Mouse (Mus musculus): ENCODE results near the gene Gm1123.

Gm1123 gene

DNA sequence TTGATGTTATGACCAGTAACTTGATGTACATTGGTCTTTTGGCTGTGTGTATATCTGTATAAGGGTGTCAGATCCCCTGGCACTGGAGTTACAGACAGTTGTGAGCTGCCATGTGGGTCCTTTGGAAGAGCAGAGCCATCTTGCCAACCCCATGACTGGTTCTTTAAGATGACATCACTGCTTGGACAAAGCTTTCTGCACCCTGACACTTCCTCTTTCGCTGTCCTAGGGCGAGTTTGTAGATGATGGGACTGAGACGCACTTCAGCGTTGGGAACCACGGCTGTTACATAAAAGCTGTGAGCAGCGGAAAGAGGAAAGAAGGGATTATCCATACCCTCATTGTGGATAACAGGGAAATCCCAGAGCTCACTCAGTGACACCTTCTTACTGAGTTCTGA, 34.2 kb downstream of the Gm1123 start:
- no peak for DNase-seq (ENCODE audit: low spot score in 2 of 2)

DNA sequence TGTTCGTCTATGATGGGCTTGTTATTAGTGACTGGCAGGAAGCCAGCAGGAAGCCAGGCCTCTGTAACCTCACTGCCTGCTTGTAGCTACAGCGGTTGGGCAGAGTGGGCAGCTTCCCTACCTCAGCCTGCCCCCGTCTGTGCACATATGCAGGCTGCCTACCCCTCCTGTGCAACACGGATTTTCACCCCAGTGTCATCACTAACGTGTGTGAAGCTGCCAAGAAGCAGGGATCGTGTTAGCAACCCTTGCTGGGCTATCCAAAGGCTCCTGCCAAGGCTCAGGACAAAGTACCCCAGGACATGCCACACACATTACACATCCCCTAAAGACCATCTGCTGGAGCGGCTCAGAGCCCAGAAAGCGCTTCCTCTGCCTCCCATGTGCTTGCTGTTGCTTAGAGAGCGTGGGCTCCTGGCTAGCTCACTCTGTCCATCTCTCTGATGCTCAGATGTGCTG, 35.6 kb downstream of the Gm1123 start:
- DNase-seq (ENCODE audit: low spot score in 2 of 2), result no peak

DNA sequence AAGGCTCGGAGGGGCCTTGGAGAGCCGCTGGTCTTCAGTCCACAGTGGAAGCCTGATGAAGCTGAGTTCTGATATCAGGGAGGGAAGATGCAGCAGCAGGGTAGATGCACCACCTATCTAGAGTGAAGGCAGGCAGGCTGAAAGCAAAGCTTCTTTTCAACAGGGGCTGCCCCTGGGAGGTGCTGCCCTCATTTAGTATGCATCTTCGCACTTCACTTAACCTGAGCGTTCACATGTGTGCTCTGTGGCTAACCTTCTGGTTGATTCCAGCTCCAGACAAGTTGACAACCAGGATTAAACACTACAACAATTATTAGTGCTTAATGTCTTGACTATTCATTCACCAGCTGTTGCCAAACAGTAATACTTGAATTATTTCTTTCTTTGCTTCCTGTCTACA, 41.4 kb downstream of the Gm1123 start:
- DNase-seq (ENCODE audit: low spot score in 2 of 2), result peak; percentile 27 to 38

DNA sequence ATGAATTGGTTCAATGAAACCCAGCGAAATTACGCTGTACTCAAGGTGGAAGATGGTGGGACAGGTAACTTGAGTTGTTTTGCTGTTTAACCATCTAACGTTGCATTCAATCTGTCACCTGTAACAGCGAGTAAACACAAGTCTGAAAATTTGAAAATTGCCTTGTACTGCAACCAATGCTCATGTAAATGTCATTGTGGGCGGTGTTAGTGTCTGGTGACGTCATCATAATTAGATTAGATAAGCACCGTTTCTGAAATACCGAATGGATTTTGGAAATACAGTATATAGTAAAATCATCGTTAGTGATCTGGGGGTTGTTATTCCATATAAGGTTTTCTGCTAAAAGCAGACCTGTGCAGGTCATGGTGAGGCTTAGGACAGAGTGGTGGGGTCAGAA, 48.4 kb downstream of the Gm1123 start:
- no peak for DNase-seq (ENCODE audit: low spot score in 2 of 2)

DNA sequence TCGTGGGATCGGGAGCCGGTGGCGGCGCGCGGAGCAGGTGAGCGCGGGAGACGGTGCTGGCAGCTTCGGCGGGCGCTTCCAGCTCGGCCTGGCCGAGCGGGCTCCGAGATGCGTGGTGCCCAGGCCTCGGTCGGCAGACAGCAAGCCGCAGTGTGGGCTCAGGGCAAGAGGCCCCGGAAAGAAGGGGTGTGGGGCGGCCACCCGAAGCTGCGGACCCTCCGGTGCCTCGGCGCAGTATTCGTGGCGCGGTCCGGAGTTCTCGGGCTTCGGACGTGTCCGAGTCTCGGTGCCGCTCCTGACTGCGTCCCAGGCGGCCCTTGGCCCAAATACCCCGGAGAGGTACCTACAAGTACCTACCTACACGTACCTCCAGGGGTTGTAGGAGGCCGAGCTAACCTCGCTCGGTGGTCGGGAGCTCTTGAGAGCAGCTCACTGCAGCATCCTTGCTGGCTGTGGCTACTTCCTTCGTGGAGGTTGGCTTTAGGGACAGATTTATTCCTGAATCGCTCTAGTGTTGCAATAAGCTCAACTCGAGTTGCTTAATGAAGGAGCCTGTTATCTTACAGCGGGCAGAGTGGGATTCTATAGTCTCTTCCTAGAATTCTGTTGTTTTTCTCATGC, 48.9 kb downstream of the Gm1123 start:
- no peak for DNase-seq (ENCODE audit: low spot score in 2 of 2)

DNA sequence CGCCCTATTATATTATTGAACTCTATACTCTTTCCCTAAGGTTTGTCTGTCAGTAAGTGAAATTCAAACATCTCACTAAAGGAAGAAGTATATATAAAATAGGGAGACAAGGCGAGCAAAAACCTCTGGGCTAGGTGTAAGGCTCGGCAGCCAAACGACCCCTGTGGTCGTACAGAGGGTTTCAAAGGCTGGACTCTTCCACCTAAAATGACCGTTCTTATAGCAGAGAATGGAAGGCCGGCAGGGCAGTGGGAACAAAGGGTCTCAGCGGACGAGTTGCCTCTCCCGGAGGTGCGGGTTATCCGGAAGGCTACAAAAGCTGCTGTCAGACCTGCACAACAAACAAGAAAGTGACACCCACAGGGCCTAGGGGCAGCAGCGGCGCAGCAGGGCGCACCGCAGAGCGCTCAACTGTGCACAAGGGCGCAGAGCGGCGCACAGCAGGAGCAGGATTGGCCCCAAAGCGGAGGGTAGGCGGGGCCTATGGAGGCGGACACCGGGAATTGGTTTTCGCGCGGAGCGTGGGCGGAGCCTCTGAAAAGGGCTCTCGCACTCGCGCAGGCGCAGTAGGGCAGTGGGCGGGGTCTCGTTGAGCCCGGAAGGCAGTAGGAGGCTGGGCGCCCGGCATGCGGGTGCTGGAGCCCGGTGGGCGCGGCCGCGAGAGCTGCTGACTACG, 49.6 kb downstream of the Gm1123 start, which contains the start of gene Faim:
Gene Faim, plus strand, starts transcription at position 574 of the 676 bp plus-strand sequence.
- DNase-seq (ENCODE audit: low spot score in 2 of 2), result peak; percentile 99 to 100

DNA sequence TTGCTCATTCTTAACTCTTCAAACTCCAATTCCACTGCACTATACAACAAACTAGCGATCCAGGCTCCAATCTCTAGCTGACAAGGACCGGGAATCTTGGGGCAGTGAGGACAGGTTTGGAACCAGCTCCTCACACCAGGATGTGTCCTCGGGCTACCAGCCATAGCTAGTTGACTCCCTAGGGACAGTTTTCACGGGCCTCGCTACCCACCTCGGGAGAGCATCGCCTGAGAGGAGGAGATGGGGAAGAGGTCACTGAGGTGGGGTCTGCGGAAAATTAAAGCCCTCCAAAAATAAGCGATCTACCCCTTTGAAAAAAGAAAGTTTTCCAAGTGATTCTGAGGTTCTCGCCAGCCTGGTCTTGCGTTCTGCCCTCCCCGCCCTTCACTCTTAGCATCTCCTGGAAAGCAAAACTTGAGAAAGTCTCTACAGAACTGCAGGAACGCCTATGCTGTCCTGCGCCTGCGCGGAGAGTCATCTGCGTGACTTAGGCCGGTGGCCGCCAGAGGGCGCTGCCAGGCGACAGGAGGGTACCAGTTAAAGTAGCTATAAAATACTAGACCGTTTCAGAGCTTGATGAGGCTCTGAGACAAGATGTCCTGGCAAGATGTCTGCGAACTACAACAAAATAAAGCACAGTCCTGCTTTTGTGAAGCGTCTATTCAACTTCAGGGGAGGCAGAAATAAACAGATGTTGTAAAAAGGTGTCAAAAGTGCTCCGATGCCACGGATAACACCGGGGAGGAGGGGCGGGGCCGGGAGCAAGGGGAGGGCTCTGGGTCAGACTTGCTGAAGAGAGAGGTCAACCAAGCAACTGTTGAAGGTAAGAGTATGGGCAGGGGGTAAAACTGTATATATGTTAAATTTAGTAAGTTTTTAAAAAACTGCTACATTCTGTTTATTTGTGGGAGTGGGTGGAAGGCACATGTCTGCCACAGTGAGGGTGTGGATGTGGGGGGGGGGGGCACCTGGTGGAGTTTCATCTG, 55.8 kb downstream of the Gm1123 start:
- DNase-seq (ENCODE audit: low spot score in 2 of 2), result peak; percentile 85 to 88

DNA sequence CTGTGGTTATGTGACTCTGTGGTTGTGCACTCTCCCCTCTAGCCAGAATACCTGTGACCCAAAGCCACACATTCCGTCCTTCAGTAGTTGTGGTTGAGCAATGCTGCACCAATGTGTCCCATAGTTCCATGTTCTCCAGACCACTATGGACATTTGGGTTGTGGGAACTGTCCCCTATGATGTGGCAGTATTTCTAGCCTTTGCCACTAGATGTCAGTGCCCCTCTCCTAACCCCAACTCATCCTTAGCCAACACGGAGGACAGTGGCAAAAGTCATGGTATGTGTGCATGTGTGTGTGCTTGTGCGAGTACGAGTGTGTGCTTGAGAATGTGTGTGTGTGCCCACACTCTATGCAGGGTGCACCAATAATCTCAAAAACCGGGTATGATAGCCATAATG, 59.0 kb downstream of the Gm1123 start:
- DNase-seq (ENCODE audit: low spot score in 2 of 2), result no peak

DNA sequence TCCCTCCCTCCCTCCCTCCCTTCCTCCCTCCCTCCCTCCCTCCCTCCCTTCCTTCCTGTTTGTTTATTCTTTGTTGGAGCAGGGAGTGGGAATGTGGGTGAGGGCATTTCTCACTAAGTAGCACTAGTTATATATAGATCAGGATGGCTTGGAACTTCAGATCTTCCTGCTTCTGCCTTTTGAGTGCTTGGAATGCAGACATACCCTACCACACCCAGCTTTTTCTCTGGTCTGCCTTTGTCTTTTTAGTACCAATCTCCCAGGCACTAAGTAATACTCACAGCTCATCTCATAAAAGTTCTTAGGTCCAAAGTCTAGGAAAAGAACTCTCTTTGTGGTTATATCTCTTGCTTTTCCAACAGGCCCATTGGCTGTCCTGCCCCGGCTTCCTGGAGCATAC, 59.4 kb downstream of the Gm1123 start:
- DNase-seq (ENCODE audit: low spot score in 2 of 2), result no peak

DNA sequence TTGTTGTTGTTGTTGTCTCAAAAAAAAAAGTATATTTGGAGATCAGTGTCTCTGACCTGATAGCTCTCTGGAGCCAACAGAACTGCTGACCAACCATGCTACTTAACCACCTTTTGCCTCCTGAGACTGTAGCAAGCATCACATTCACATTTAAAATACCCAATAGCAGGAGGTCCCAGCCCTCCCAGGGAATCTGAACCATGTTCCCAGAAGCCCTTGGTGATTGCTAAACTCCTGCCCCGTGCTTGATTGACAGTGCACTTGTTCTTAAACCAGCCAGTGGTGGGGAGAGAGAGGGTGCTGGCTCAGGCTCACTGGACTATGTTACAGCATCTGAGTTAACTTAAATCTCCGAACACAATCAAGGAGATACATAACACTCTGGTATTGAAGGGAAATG, 60.6 kb downstream of the Gm1123 start:
- no peak for DNase-seq (ENCODE audit: low spot score in 2 of 2)

DNA sequence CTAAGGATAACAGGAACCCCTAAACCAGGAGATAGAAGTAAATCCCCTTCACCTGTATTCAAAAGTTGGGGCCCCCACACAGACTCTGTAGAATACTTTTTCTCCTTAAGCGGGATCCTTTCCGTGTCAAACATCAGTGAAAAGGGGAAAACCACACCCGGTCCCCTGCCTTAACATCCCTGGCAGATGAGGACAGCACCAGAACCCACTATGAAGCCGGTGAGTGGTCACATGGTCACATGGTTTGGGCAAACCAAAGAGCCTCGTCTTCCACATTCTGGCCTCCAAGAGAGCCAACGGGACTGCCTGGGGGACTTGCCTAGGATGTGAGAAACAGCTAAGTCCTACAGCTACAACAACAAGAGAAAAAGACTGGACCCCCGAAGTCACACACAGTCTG, 62.0 kb downstream of the Gm1123 start:
- DNase-seq (ENCODE audit: low spot score in 2 of 2), result no peak

DNA sequence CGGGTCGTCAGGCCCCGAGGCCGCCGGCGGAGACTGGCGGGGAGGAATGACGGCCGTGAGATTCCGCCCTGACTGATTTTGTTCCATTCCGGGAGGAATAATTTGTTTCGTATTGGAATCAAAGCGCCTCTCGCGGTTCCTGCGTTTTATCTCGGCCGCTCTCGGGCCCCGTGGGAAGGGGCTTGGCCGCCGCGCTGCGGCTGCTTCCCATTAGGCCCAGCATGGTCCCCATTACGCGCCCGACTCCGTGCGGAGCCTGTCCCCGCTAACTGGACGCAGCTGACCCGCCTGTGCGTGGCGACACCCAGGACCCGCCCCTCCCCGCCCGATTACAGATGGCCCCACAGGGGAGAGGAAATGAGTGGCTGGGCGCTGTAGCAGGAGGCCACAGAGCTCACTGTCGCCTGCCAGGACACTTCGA, 62.4 kb downstream of the Gm1123 start:
- DNase-seq (ENCODE audit: low spot score in 2 of 2), result no peak

DNA sequence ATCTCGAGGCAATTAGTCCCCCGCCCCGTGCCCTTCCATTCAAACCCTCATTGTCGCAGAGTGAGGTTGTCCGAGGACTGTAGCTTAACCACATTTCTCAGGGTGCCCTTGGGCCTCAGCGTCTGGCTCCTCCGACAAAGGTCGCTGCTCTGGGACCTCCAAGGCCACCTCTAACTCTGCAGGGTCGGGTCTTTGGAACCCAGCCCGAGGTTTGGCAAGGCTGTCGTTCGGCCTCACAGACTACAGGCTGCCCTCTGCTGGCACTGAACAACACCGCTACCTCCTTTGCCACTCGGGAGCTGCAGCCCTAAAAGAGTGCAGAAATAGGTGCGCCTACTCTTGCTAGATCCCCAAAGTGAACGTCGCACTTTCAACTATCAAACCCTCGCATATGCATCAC, 70.4 kb downstream of the Gm1123 start:
- DNase-seq (ENCODE audit: low spot score in 2 of 2), result no peak

DNA sequence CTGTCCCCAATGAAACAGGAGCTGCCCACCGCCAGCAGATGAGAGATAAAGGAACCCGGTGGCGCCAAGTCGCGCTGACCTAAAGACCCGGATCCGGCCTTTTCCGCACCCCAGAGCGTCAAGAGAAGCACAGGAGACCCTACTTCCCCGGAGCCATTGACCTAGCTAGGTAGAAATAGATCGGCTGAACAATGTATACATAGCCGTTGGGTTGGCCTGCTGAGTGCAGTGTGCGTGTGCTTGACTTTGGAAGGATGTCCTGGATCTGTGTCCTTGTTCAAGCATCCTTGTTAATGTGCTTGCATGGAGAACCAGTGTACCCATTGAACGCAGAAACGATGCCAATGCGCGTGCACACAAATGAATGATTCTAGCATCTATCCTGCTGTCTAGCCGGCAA, 71.9 kb downstream of the Gm1123 start:
- no peak for DNase-seq (ENCODE audit: low spot score in 2 of 2)

DNA sequence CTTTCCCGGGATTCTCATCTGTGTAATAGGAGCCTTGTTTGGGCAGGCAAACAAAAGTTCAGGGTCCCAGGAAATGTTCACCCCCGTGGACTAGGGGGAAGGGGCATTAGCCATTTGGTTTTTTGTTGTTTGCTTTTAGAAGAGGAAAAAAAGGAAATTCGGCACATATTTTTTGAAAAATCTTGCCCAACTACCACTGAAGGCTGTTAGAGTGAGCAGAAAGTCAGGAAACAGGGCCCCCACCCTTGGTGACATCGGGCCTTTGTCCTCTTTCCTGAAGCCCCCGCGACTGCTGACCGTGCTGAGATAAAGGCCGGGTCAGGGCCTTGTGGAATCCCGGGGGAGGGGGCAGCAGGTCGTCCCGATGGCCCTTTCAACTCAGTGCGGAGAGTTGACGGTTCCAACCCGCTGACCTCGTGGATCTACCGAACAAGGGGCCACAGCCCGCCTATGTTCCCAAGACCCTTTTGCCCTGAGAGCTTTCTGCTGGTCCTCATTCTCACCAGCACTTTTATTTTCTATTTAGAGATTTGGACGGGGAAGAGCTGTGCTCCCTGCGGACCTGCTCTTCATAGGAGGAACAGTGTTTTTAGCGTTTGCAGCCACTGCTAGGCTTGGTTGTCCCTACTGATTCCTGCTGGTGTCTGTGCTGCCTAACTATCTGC, 72.9 kb downstream of the Gm1123 start:
- DNase-seq (ENCODE audit: low spot score in 2 of 2), result no peak

DNA sequence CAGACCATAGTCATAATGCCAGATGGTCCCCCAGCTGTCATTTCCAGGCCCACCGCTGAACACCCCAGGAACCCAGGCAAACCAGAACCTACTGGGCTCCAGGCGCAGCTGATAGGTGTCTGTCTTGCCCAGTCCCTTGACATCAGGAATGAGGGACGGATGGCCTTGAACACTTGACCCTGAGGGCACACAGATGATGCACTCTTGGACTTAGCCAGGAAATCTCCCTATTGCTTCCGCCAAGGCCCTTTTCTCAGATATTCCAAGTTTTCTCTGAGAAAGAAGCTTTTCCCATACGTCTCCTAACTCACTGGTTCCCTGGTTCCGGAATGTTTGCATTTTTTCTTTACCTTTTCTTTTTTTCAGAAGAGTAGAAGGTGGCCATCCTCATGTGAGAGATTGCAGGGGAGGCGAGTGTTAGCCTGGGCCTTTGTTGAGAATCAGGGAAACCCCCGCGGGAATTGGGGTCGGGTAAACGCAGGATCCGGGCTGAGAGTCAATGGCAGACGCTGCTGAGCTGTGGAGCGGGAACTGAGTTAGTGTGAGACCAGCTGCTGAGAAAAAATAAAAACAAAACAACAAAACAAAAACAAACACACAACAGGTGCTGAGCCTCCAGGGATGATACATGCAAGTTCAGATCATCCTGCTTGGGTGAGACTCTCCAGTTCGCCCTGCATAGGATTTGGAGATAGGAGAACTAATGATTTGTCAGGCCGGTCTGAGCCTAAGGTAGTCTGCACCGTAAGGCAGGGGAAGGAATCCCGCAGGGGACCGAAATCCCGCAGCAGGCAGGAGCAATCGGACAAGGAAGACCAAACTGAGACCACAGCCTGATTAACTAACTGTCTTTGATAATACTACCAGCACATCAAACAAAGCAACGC, 73.7 kb downstream of the Gm1123 start:
- DNase-seq (ENCODE audit: low spot score in 2 of 2), result no peak

DNA sequence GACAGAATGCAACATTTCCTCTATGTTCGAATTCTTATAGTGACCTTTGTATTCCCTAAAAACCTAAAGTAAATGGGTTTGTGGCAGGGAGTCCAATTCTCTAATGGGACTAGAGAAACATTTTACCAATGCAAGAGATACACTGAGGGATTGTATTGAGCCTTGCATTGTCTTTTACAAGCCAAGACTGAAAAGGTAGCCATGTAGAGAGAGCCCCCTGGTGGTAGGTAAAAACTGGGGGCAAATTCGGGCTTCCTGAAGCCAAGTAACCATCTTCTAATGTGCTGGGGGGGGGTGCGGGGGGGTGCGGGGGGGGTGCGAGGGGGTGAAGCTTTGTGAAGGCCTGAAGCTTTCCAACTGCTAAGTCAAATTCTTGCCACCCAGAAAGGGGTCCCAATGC, 75.2 kb downstream of the Gm1123 start:
- DNase-seq (ENCODE audit: low spot score in 2 of 2), result no peak

DNA sequence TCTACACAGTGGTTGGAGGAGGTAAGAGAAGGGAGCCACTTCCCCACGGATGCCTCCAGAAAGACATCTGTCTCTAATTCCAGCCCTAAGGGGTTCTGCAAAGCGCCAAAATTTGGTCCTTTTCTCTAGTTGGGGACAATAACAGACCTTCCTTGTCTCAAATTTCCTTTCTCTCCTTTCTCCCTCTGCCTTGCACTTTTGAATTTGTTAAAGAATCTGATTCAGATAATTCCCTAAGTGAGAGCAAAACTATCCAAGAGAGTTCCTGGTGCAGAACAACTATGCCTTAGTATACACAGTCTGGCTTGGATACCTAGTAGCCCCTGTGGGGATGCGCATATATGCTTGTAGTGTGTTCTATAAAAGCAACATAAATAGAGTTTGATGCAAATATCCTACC, 75.7 kb downstream of the Gm1123 start:
- no peak for DNase-seq (ENCODE audit: low spot score in 2 of 2)

DNA sequence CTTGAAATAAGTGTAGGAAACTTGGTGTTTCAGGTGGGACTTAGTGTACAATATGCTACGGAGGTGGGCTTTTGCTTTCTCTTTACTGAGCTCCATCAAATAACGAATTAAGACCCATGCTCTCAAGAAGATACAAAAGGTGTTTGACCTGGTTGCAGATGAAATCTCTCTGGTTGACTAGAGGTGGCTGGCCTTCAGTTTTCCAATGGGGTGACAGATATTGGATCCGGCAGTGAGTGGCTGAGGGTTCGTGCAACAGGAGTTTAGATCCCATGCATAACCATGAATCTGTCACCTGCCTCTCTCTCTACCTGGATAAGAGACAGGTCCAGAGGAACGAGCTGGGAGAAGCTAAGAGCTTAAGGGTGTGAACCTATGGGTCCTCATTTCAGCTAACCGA, 76.9 kb downstream of the Gm1123 start:
- no peak for DNase-seq (ENCODE audit: low spot score in 2 of 2)

DNA sequence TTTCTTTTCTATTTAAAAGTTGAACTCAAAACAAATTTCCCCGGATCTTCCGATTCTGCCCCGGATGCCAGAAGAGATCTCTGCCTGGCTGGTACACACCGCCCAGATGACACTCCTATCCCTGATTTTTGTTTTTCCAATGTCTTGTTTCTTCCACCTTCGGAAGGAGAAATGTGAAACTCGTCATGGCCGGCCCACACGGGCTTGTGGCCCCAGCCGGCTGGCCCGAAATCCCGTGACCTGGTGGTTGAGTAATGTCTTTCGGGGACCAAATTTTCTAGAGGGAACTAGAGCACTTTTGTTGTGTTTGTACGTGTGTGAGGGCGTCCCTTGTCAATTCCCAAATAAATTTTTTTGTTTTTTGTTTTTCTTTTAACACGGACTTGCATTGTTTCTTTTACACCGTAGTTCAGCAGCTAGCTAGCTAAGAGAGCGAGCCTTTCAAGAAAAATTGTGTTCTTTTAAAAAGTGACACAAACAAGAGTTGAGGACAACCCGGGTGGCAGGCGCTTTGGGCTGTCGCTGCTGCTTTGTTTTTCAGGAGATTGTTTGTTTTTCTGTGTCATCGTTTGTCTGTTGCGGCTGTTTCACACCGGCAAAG, 77.7 kb downstream of the Gm1123 start:
- DNase-seq (ENCODE audit: low spot score in 2 of 2), result no peak

Measured in spleen, postnatal 36 days (tissue).